Mouse (Mus musculus) G1E (cell line): Measurements from ENCODE around the gene Ypel1. TPM values are rescaled to one million over a fixed set of nuclear protein-coding genes. Genes with fewer than 3 reads are reported as not detected.

Source experiments
- ATAC-seq: 2 replicates; pipeline ENCODE4 v1.8.0; 2016; ENCODE audit warnings: mild to moderate bottlenecking; ENCODE audit not compliant: insufficient number of reproducible peaks, poor library complexity, low FRiP score, severe bottlenecking; ENCODE audit errors: extremely low read depth
- DNase-seq: peaks from one replicate; pipeline ENCODE4 v3.0.0; 2012; ENCODE audit warnings: low spot score
- H3K27me3 ChIP-seq: 2 replicates; pipeline ENCODE4 v1.6.1; 2012; ENCODE audit warnings: mild to moderate bottlenecking, low read length, inconsistent platforms; ENCODE audit not compliant: insufficient read depth
- H3K36me3 ChIP-seq: replicated peaks from 2 replicates; pipeline ENCODE3; 2012; ENCODE audit warnings: mild to moderate bottlenecking, inconsistent platforms
- H3K4me1 ChIP-seq: 2 replicates; pipeline ENCODE4 v1.6.1; 2012; ENCODE audit warnings: low read depth, low read length, inconsistent platforms, mixed read lengths; ENCODE audit not compliant: insufficient read depth
- H3K4me3 ChIP-seq: 2 replicates; pipeline ENCODE4 v1.5.1; 2012; ENCODE audit warnings: low read depth, mild to moderate bottlenecking, inconsistent platforms, low read length, moderate library complexity, mixed read lengths
- H3K9me3 ChIP-seq: replicated peaks from 2 replicates; pipeline ENCODE4 v1.6.1; 2012; ENCODE audit warnings: inconsistent platforms
- CTCF ChIP-seq: IDR thresholded peaks from 2 replicates; pipeline ENCODE4 v1.5.1; 2012; ENCODE audit warnings: low read depth, low read length, inconsistent platforms, mixed read lengths
- GATA1 ChIP-seq: IDR thresholded peaks from 2 replicates; pipeline ENCODE4 v1.6.1; 2012; ENCODE audit warnings: borderline replicate concordance, low read length, inconsistent platforms, mixed read lengths
- GATA2 ChIP-seq: IDR thresholded peaks from 2 replicates; pipeline ENCODE4 v1.6.1; 2012; ENCODE audit warnings: low read depth, low read length, inconsistent platforms, borderline replicate concordance
- POLR2AphosphoS5 ChIP-seq: IDR thresholded peaks from 2 replicates; pipeline ENCODE4 v1.6.1; 2012; ENCODE audit warnings: low read depth, low read length, inconsistent platforms; ENCODE audit not compliant: insufficient replicate concordance
- TAL1 ChIP-seq: conservative IDR thresholded peaks from 2 replicates; pipeline ENCODE4 v1.6.1; 2012; ENCODE audit warnings: low read depth, low read length, inconsistent platforms, mixed read lengths
- polyA plus RNA-seq: library from polyadenylated mRNA; stranded (reverse); fragments of >175 nt; gene quantifications from 2 replicates; pipeline ENCODE4 v1.2.3, GENCODE M21; 2012
- total RNA-seq, 2 experiments: library from RNA; stranded (forward) in 1 of 2; stranded (reverse) in 1 of 2; fragments of 200-1000 nt in 1 of 2; fragments of >200 nt in 1 of 2; fragmentation: Nextera tagmentation in 1 of 2; gene quantifications; 2 replicates each; pipeline ENCODE4 v1.2.3; 2014 to 2017

The Ypel1 gene
- total and polyA plus RNA-seq, 3 experiments: 0.15 to 1.5 (median 0.90) TPM

DNA sequence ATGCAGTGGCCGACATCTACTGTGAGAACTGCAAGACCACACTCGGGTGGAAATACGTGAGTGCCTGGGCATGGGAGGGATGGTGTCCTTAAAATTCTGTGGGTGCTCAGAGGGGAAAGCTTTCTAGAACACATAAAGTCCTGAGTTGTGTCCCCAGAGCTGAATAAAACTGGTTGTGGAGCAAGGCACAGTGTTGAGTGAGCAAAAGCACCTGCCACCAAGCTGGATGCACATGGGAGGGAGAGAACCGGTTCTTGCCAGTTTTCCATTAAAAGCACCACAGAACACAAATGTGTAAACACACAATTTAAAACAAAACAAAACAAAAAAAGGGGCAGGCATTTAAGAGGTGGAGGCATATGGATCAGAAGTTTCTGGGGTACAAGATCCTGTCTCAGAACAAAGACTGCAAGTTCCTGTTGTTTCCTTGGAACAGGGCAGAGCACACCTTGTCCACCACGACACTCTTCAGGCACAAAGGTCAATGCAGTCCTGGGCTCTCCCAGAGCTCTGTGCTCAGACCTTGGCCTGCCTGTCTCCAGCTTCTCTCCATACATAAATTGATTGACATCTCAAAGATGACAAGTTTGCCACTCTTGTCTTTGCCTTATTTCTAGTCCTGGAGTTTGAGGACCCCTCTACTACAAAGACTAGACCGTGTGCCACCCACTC lies 12.8 kb downstream of the Ypel1 start:
- no peak for DNase-seq
- ATAC-seq: no peak
- H3K36me3 ChIP-seq: peaks cover 60% of the 10 kb centered on the region
- peaks cover 8% of the 10 kb centered on the region for H3K4me1 ChIP-seq
- TF ChIP-seq CTCF (no peak), POLR2AphosphoS5 (no peak), TAL1 (no peak), GATA1 (no peak), GATA2 (no peak)
- no peak overlapping the region for H3K4me3 ChIP-seq
- no peaks in the 10 kb centered on the region; the same call in 1 of the 2 replicates for H3K27me3 ChIP-seq
- H3K9me3 ChIP-seq: no peaks in the 10 kb centered on the region

DNA sequence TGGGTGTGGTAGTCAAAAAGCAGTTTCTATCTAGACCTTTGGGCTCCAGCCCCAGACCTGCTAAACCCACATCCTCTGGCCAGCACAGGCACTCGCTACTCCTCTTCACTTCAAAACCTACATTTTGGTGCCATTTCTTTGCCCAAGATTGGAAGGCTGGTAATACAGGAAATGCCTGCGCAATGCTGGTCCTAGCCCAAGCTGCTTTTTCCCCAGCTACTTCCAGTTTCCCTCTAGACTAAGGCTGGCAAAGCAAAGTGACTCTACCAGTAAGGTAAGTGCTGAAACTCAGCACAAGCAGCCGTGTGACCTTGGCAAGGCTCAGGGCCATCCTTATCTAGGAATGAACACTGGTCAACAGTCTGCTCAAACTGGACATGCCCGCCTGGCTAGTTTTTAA lies 16.1 kb downstream of the Ypel1 start:
- TF ChIP-seq TAL1 (no peak), GATA2 (no peak), GATA1 (no peak), POLR2AphosphoS5 (no peak), CTCF (no peak)
- peaks cover 94% of the 10 kb centered on the region for H3K36me3 ChIP-seq

DNA sequence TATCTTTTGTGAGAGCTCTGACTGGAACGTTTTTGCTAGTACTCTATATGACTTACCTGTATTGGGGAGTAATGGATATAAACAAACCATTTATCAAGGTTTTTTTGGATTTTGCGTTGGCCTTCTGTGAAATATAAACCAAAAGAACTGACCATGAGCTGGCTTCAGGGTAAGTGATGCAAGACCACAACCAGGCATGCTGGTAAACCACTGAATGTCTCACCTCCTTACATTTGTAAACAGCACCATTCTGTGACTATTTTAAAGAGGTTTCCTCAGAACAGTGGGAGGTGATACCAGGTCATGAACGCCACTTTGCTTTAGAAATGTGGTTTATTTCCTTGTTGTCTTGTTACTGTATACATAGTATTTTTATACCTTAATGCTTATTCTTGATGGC lies 16.7 kb downstream of the Ypel1 start:
- Histone ChIP-seq H3K27me3 (no peaks in the 10 kb centered on the region), H3K36me3 (peaks cover 98% of the 10 kb centered on the region), H3K4me1 (peaks cover 3% of the 10 kb centered on the region; the same call in 1 of the 2 replicates), H3K4me3 (no peak overlapping the region), H3K9me3 (no peaks in the 10 kb centered on the region)
- TF ChIP-seq CTCF (no peak), GATA2 (no peak), GATA1 (no peak), TAL1 (no peak), POLR2AphosphoS5 (no peak)
- DNase-seq (no peak), ATAC-seq (no peak)

More for the DNA sequence above, 16.1 kb downstream of the Ypel1 start:
- Histone ChIP-seq H3K9me3 (no peaks in the 10 kb centered on the region), H3K4me3 (no peak overlapping the region), H3K27me3 (no peaks in the 10 kb centered on the region), H3K4me1 (peaks cover 3% of the 10 kb centered on the region; the same call in 1 of the 2 replicates)
- ATAC-seq (no peak), DNase-seq (no peak)

- Histone ChIP-seq H3K27me3 (no peaks in the 10 kb centered on the region), H3K36me3 (peaks cover 98% of the 10 kb centered on the region), H3K4me3 (no peak overlapping the region), H3K9me3 (no peaks in the 10 kb centered on the region), H3K4me1 (no peaks in the 10 kb centered on the region)
- DNase-seq: no peak
- no peak for ATAC-seq
- no peak for TF ChIP-seq POLR2AphosphoS5
- TF ChIP-seq CTCF: no peak
- TF ChIP-seq GATA2: no peak
- TF ChIP-seq GATA1: no peak
- no peak for TF ChIP-seq TAL1
Measured at GRCm38 (mm10) chr16:17086669-17087193, 17.2 kb downstream of the Ypel1 start.

- ATAC-seq (no peak), DNase-seq (no peak)
- H3K9me3 ChIP-seq: no peaks in the 10 kb centered on the region
- peaks cover 99% of the 10 kb centered on the region for H3K36me3 ChIP-seq
- H3K4me1 ChIP-seq: no peaks in the 10 kb centered on the region
- TF ChIP-seq GATA1 (no peak), TAL1 (no peak), CTCF (no peak), GATA2 (no peak), POLR2AphosphoS5 (no peak)
- H3K27me3 ChIP-seq: no peaks in the 10 kb centered on the region
- no peak overlapping the region for H3K4me3 ChIP-seq
Measured at GRCm38 (mm10) chr16:17088346-17088745, 18.9 kb downstream of the Ypel1 start.

- ATAC-seq: no peak
- TF ChIP-seq TAL1: no peak
- no peak for TF ChIP-seq POLR2AphosphoS5
- TF ChIP-seq GATA1: no peak
- TF ChIP-seq GATA2: no peak
- TF ChIP-seq CTCF: no peak
- H3K36me3 ChIP-seq: peaks cover 99% of the 10 kb centered on the region
Measured at GRCm38 (mm10) chr16:17096938-17097337, 27.4 kb downstream of the Ypel1 start.

GRCm38 (mm10) chr16:17102630-17103220 lies 33.2 kb downstream of the Ypel1 start:
- ATAC-seq (no peak), DNase-seq (no peak)
- H3K36me3 ChIP-seq: peaks cover 95% of the 10 kb centered on the region
- H3K4me3 ChIP-seq: no peak overlapping the region
- no peaks in the 10 kb centered on the region for H3K27me3 ChIP-seq
- TF ChIP-seq POLR2AphosphoS5: no peak
- TF ChIP-seq TAL1: no peak
- TF ChIP-seq CTCF: no peak
- TF ChIP-seq GATA1: no peak
- no peak for TF ChIP-seq GATA2
- H3K9me3 ChIP-seq: no peaks in the 10 kb centered on the region
- peaks cover 10% of the 10 kb centered on the region for H3K4me1 ChIP-seq

More at GRCm38 (mm10) chr16:17096938-17097337, 27.4 kb downstream of the Ypel1 start:
- Histone ChIP-seq H3K9me3 (no peaks in the 10 kb centered on the region), H3K4me3 (no peak overlapping the region), H3K4me1 (peaks cover 3% of the 10 kb centered on the region; the same call in 1 of the 2 replicates), H3K27me3 (no peaks in the 10 kb centered on the region)
- no peak for DNase-seq
